30 mouse cellular contexts compared by ENCODE assay signal in genomic region chr2:67654847-67655246, GRCm38 (mm10).
A peak's percentile ranks its signal among the peaks of the same experiment; 100 is the strongest.
DNase-seq lines count a peak whose midpoint lies in the region; ATAC-seq and TF ChIP-seq lines count a peak whose summit lies in the region.
"Had no signal": no experiment of that assay in that cellular context is flagged by ENCODE, and none has a peak within 500 bp of the region (broad histone marks: within the 10 kb centered on the region; RNA-seq: fewer than 3 reads in every experiment).

No protein-coding gene starts in this region.

- H3K4me3 ChIP-seq in forebrain, embryonic 14.5 days (ENCODE audit: low read depth, low read length): no peak overlapping the region
- H3K4me3 ChIP-seq in forebrain, embryonic 10.5 days: no peak overlapping the region
- no peak overlapping the region for H3K4me3 ChIP-seq in lung, embryonic 15.5 days
- no peak overlapping the region for H3K4me3 ChIP-seq in lung, adult 2 months (replicated peaks; ENCODE audit: extremely low read depth, low read depth, low read length)
- H3K4me3 ChIP-seq: embryonic facial prominence, embryonic 15.5 days; forebrain, embryonic 12.5 days; heart, adult 2 months; heart, embryonic 10.5 days; heart, embryonic 13.5 days had no signal

- TF ChIP-seq POLR2A in lung, adult 2 months (IDR thresholded peaks at IDR 0.05; ENCODE audit: borderline replicate concordance, extremely low read depth, low read depth, low read length): no peak

- no peaks in the 10 kb centered on the region for H3K4me1 ChIP-seq in forebrain, embryonic 14.5 days (ENCODE audit: control insufficient read depth, insufficient read depth, low read length)
- H3K4me1 ChIP-seq in forebrain, embryonic 10.5 days: no peaks in the 10 kb centered on the region
- H3K4me1 ChIP-seq in lung, embryonic 15.5 days: no peaks in the 10 kb centered on the region
- no peaks in the 10 kb centered on the region for H3K4me1 ChIP-seq in lung, adult 2 months (ENCODE audit: control insufficient read depth, insufficient read depth, low read length)
- H3K4me1 ChIP-seq: embryonic facial prominence, embryonic 15.5 days; forebrain, embryonic 12.5 days; heart, embryonic 10.5 days; heart, embryonic 13.5 days had no signal

- H3K36me3 ChIP-seq in forebrain, embryonic 14.5 days (ENCODE audit: control insufficient read depth, insufficient read depth, low read length): no peaks in the 10 kb centered on the region
- H3K36me3 ChIP-seq in forebrain, embryonic 10.5 days (replicated peaks): no peaks in the 10 kb centered on the region
- H3K36me3 ChIP-seq in lung, embryonic 15.5 days: no peaks in the 10 kb centered on the region
- H3K36me3 ChIP-seq: embryonic facial prominence, embryonic 15.5 days; forebrain, embryonic 12.5 days; G1E; heart, embryonic 10.5 days; heart, embryonic 13.5 days had no signal

- no peak for TF ChIP-seq CTCF in lung, adult 2 months (IDR thresholded peaks at IDR 0.05; ENCODE audit: insufficient read depth, low read length)

- no peak overlapping the region for H3K4me2 ChIP-seq in forebrain, embryonic 14.5 days (ENCODE audit: low read length)
- H3K4me2 ChIP-seq in lung, embryonic 15.5 days: no peak overlapping the region
- H3K4me2 ChIP-seq: embryonic facial prominence, embryonic 15.5 days; forebrain, embryonic 12.5 days; heart, embryonic 13.5 days; hindbrain, embryonic 14.5 days had no signal

- H3K27ac ChIP-seq in forebrain, embryonic 14.5 days (ENCODE audit: low read depth, low read length): no peak overlapping the region
- H3K27ac ChIP-seq in forebrain, embryonic 10.5 days: no peak overlapping the region
- no peak overlapping the region for H3K27ac ChIP-seq in lung, embryonic 15.5 days
- H3K27ac ChIP-seq: embryonic facial prominence, embryonic 15.5 days; forebrain, embryonic 12.5 days; heart, adult 2 months; heart, embryonic 10.5 days; heart, embryonic 13.5 days; hindbrain, embryonic 14.5 days; hindbrain, postnatal 0 days had no signal

- peak; percentile 5 for DNase-seq in forebrain, embryonic 14.5 days (ENCODE audit: low spot score)
- DNase-seq in forebrain, embryonic 10.5 days (ENCODE audit: extremely low spot score, low spot score): no peak
- no peak for DNase-seq in lung, adult 18-20 months
- DNase-seq in lung, postnatal 36 days: peak; percentile 7
- no peak for DNase-seq in lung, adult 2 months
- DNase-seq in brain, adult 2 months (ENCODE audit: low read depth, low spot score): peak; percentile 14
- DNase-seq: adrenal gland, postnatal 10 days; adrenal gland, postnatal 36 days; B cell, adult 2 months; cerebellum, adult 11 months; cerebellum, adult 8-10 months; cerebellum, postnatal 10 days; cerebellum, postnatal 36 days; embryo, embryonic 11 days; gastrocnemius, postnatal 10 days; gastrocnemius, postnatal 36 days; heart, adult 2 months; heart, postnatal 14 days; heart, postnatal 4 days had no signal

- H3K27me3 ChIP-seq in forebrain, embryonic 14.5 days (replicated peaks; ENCODE audit: control insufficient read depth, insufficient read depth, low read length): no peaks in the 10 kb centered on the region
- H3K27me3 ChIP-seq in forebrain, embryonic 10.5 days (ENCODE audit: poor library complexity, severe bottlenecking): no peaks in the 10 kb centered on the region
- H3K27me3 ChIP-seq in lung, embryonic 15.5 days: no peaks in the 10 kb centered on the region
- H3K27me3 ChIP-seq: CH12.LX; embryonic facial prominence, embryonic 15.5 days; forebrain, embryonic 12.5 days; heart, embryonic 13.5 days; Patski had no signal

- 71% methylated on average over 3 of the region's 3 CpGs for WGBS in forebrain, embryonic 14.5 days
- 71% methylated on average over 3 of the region's 3 CpGs for WGBS in forebrain, embryonic 10.5 days
- WGBS in lung, embryonic 15.5 days: 37% methylated on average over 3 of the region's 3 CpGs
- WGBS in lung, adult 2 months: 52% methylated on average over 3 of the region's 3 CpGs

- no peak for ATAC-seq in forebrain, embryonic 14.5 days
- peak; percentile 69; the same call in 1 of the 2 replicates for ATAC-seq in lung, embryonic 15.5 days (ENCODE audit: borderline replicate concordance, extremely low read depth, low FRiP score, low TSS enrichment)
- ATAC-seq: forebrain, embryonic 16.5 days; hindbrain, postnatal 0 days; Patski had no signal

- no peak overlapping the region for H3K9ac ChIP-seq in forebrain, embryonic 14.5 days (ENCODE audit: low read length)
- no peak overlapping the region for H3K9ac ChIP-seq in lung, embryonic 15.5 days
- H3K9ac ChIP-seq: embryonic facial prominence, embryonic 15.5 days; forebrain, embryonic 12.5 days; heart, embryonic 13.5 days; hindbrain, embryonic 14.5 days had no signal

- no peaks in the 10 kb centered on the region for H3K9me3 ChIP-seq in forebrain, embryonic 14.5 days (replicated peaks; ENCODE audit: control insufficient read depth, low read length)
- no peaks in the 10 kb centered on the region for H3K9me3 ChIP-seq in forebrain, embryonic 10.5 days
- no peaks in the 10 kb centered on the region for H3K9me3 ChIP-seq in lung, embryonic 15.5 days
- H3K9me3 ChIP-seq: embryonic facial prominence, embryonic 15.5 days; forebrain, embryonic 12.5 days; heart, embryonic 10.5 days; heart, embryonic 13.5 days had no signal

Comparison
In these comparisons a context has a peak if more than half of its experiments do, and no peak if none do; other contexts are left out.
1. DNase-seq: peak in forebrain, embryonic 14.5 days (single experiment), lung, postnatal 36 days (single experiment) and brain, adult 2 months (single experiment); none in forebrain, embryonic 10.5 days (single experiment), lung, adult 18-20 months (0 of 2) and lung, adult 2 months (single experiment).